Mouse (Mus musculus) megakaryocyte, embryonic 14.5 days (primary cell): ENCODE measurements around the gene Fam187a.

Experiments used
- FLI1 ChIP-seq: IDR thresholded peaks from 2 replicates; pipeline ENCODE4 v1.6.1; 2012; ENCODE audit warnings: low read length, inconsistent platforms, mixed read lengths
- GATA1 ChIP-seq: IDR thresholded peaks from 3 replicates; pipeline ENCODE4 v1.6.1; 2012; ENCODE audit warnings: mixed read lengths, low read length, inconsistent platforms, borderline replicate concordance

DNA sequence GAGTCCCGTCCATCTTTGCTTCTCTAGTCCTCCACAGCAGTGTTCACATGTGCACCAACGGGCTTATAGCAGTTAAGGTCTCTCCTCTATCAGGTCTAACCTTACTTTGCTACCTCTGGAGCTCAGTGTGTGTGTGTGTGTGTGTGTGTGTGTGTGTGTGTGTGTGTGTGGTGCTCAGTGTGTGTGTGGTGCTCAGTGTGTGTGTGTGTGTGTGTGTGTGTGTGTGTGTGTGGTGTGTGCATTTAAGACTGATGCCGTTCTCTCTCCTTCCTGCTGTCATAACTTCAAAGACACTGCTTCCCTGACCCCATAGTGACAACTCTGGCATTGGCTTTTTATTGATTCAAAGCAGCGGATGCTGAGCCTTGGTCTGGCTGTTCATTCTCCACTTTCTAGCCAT, 49.4 kb upstream of the Fam187a start, which contains the start of gene Higd1b:
- TF ChIP-seq FLI1 (no peak), GATA1 (no peak)
